Mouse (Mus musculus): ENCODE data around the gene Kcnc3.
A peak's percentile ranks its signal among the peaks of the same experiment; 100 is the strongest.

Kcnc3 gene

DNA sequence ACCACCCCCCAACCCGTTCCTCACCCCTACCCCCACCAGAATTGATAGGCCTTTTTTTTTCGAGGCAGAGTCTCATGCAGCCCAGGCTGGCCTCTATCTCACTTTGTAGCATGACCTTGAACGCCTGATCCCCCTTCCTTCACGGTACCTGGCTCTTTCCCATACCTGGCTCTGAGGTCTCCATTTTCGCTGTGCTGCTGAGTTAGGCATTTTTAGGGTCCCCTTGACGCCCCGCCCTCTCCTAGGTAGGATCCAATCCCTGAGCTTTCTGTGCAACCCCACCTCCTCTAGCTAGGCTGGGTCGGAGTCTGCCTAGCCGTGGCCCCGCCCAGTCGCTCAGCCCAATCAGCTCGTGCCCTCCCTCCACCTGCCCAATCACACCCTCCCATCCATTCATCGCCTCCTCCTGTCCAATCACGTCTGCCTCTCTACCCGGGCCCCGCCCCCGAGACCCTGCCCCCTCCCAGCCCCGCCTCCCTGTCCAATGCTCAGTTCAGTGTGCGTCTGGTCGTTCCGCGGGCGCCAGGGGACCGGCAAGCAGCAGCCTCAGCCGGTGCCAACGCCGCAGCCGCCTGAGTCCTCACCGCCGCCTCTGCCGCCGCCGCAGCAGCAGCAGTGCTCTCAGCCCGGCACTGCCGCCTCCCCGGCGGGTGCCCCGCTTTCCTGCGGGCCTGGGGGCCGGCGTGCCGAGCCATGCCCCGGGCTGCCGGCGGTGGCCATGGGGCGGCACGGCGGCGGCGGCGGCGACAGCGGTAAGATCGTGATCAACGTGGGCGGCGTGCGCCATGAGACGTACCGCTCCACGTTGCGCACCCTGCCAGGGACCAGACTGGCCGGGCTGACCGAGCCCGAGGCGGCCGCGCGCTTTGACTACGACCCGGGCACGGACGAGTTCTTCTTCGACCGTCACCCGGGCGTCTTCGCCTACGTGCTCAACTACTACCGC lies at the start of gene Kcnc3:
Gene Kcnc3, plus strand, starts transcription at position 263 of the 946 bp plus-strand sequence.
- peak; percentile 96 for DNase-seq (ENCODE audit: low read depth, low spot score)

DNA sequence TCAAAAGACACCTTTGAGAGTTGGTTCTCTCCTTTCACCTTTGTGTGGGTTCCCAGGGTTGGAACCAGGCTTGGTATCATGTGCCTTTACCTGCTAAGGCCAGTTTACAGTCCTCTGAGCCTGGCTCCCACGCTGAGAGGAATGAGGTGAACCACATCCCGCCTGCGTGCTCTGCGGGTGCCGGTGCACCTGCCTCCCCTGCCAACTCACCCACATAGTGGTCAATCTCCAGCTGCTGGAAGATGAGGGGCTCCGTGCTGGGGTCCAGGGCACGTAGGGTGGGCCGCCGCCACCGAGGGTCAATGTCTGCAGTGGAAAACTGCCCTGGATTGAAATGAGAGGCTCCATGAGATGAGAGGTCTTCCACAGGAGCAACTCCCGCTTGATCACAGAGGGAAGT lies 47.9 kb upstream of the Kcnc3 start:
- no peak for DNase-seq (ENCODE audit: low read depth, low spot score)

GRCm38 (mm10) chr7:44543071-44543470 lies 47.4 kb upstream of the Kcnc3 start:
- no peak for DNase-seq (ENCODE audit: low read depth, low spot score)

GRCm38 (mm10) chr7:44546274-44546673 lies 44.2 kb upstream of the Kcnc3 start:
- no peak for DNase-seq (ENCODE audit: low read depth, low spot score)

DNA sequence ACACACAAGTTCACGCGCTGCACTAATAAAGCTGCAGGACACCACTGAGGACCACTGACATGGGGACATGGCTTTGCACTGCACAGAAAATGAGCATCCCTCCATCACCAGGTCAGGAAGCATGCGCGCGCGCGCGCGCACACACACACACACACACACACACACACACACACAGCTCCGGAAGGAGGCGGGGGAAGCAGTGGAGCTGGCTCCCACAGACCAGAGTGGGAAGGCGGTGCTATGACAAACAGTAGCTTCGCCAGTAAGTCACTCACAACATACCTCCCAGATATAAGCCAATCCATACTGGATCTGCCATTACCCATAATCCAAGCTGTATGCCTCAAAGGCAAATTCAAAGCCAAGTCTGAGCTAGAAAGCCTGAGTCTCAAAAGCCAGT lies 43.4 kb upstream of the Kcnc3 start:
- no peak for DNase-seq (ENCODE audit: low read depth, low spot score)

GRCm38 (mm10) chr7:44547725-44548124 lies 42.7 kb upstream of the Kcnc3 start:
- no peak for DNase-seq (ENCODE audit: low read depth, low spot score)

- DNase-seq (ENCODE audit: low read depth, low spot score): peak; percentile 99
Measured at GRCm38 (mm10) chr7:44548497-44549087, 41.9 kb upstream of the Kcnc3 start, which contains the start of gene Pold1. Pold1 (minus strand) TSS chr7:44548849.

- no peak for DNase-seq (ENCODE audit: low read depth, low spot score)
Measured at GRCm38 (mm10) chr7:44549621-44550408, 40.6 kb upstream of the Kcnc3 start.

- DNase-seq (ENCODE audit: low read depth, low spot score): no peak
Measured at GRCm38 (mm10) chr7:44550409-44550678, 40.1 kb upstream of the Kcnc3 start.

- no peak for DNase-seq (ENCODE audit: low read depth, low spot score)
Measured at GRCm38 (mm10) chr7:44551301-44551700, 39.2 kb upstream of the Kcnc3 start.

DNA sequence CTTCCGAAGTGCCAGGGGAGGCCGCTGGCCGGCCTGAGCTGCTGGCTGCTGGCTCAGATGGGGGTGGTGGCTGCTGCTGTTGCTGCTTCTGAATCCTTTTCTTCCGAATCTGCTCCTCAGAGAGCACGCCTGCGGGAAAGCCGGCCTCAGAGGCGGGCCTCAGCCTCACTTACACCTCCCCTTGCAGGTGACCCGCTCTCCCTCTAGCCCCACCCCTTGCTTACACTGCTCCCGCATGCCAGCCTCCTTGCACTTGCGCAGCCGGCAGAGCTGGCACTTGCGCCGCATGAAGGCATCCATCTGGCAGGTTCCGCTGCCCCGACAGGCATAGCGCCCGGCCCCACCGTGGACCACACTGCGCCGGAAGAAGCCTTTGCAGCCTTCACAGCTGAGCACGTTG lies 38.7 kb upstream of the Kcnc3 start:
- DNase-seq (ENCODE audit: low read depth, low spot score): no peak

GRCm38 (mm10) chr7:44552141-44552908 lies 38.1 kb upstream of the Kcnc3 start:
- DNase-seq (ENCODE audit: low read depth, low spot score): no peak

DNA sequence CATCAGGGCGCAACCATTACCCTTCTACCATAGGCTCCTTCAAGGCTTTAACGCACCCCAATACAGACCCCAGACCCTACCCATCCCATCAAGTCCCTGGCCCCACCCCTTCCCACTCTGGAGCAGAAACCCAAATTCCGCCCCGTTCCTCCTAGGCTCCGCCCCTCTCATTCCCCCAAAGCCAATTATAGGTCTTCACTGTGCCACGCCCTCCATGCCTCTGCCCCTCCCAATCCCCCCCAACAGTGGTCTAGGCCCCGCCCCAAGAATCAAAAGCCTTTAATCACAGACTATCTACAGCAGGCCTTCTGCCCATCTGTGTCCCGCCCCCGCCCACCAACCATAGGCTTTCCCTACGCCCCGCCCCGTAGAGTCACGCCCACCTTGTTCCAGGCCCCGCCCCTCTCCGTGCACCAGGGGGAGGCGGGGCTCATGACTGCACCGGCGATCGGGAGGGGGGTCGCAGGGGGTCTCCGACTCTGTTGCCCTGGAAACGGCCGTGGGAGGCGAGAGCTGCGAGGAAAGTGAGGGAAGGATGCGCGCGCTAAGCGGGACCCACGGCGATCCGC lies 37.2 kb upstream of the Kcnc3 start:
- DNase-seq (ENCODE audit: low read depth, low spot score): peak; percentile 93

DNA sequence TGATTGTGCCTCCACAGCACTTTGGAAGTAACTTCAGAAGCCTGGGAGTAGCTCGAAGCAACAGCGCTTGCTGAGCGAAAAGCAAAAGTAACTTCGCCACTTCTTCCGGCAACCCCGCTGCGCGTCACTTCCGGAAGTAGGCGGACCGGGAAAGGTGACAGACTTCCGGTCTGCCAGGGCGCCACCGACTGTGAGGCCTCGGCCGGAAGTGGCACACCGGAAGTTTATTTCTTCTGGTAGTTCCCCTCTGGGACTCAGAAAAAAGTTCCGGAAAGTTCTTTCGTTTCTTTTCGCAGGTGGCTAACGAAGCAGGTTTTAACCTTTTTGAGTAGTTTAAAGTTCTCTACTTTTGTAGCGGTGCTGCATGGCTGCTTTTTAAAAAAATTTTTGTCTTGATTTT lies 36.6 kb upstream of the Kcnc3 start, which contains the start of gene Nr1h2:
Gene Nr1h2, minus strand, starts transcription at position 126 of the 400 bp plus-strand sequence.
- DNase-seq (ENCODE audit: low read depth, low spot score): peak; percentile 96

- DNase-seq (ENCODE audit: low read depth, low spot score): no peak
Measured at GRCm38 (mm10) chr7:44557629-44558028, 32.8 kb upstream of the Kcnc3 start.

- DNase-seq (ENCODE audit: low read depth, low spot score): peak; percentile 89
Measured at GRCm38 (mm10) chr7:44560435-44561400, 29.7 kb upstream of the Kcnc3 start.

- DNase-seq (ENCODE audit: low read depth, low spot score): no peak
Measured at GRCm38 (mm10) chr7:44563284-44563683, 27.2 kb upstream of the Kcnc3 start.

DNA sequence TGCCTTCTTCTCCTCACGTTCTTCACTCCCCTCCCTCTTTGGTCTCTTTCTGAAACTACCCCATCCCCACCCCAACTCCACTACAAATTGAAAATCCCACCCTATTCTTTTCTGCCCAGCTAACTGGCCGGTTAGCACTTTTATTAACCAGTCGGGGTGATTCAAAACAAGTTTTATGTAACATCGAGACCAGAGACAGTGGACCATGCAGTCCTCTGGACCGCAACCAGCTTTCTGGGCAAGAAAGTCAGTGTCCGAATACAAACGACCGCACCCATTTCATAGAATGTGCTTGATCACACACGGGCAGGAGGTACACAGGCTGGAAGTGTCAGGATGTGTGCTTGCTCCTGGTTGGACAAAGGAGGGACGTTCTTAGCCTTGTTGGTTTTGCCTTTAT lies 26.0 kb upstream of the Kcnc3 start:
- no peak for DNase-seq (ENCODE audit: low read depth, low spot score)

- DNase-seq (ENCODE audit: low read depth, low spot score): no peak
Measured at GRCm38 (mm10) chr7:44565414-44565813, 25.1 kb upstream of the Kcnc3 start.

GRCm38 (mm10) chr7:44568803-44569202 lies 21.7 kb upstream of the Kcnc3 start:
- DNase-seq (ENCODE audit: low read depth, low spot score): no peak

All from mesoderm, embryonic 11.5 days (tissue).